Mouse (Mus musculus) urinary bladder, postnatal 14 days (tissue): ENCODE measurements at regions not wholly inside any gene's neighbourhood (a gene's known extent, or its start where the extent isn't known, plus 50 kb on each side); places are given as distances from the start of the nearest gene placed in this dataset.

ENCODE experiments used
- DNase-seq: peaks from one replicate; pipeline ENCODE4 v3.0.0; 2021; ENCODE audit warnings: low spot score

- no peak for DNase-seq
These were observed 75.8 kb upstream of the Kcnd3 start for GRCm38 (mm10) chr3:105376346-105376745.

- DNase-seq: no peak
These were observed 71.3 kb upstream of the Kcnd3 start for GRCm38 (mm10) chr3:105380818-105381217.

- DNase-seq: peak; percentile 59
These were observed 59.3 kb upstream of the Kcnd3 start for GRCm38 (mm10) chr3:105392611-105393514.
